Mouse (Mus musculus) stomach, postnatal 0 days (tissue): ENCODE measurements around the gene Thnsl2.

Source experiments
- CTCF ChIP-seq: IDR thresholded peaks from 2 replicates; pipeline ENCODE4 v1.5.1; 2016; ENCODE audit warnings: antibody characterized with exemption, low read depth, mild to moderate bottlenecking, moderate library complexity
- EP300 ChIP-seq: optimal IDR thresholded peaks from 2 replicates; pipeline ENCODE3; 2016; ENCODE audit warnings: antibody characterized with exemption

GRCm38 (mm10) chr6:71094693-71095092, 49.5 kb downstream of the Thnsl2 start:
- no peak for TF ChIP-seq CTCF
- TF ChIP-seq EP300 = no peak
